Mouse (Mus musculus) forebrain, embryonic 10.5 days (tissue): ENCODE measurements at regions not wholly inside any gene's neighbourhood (a gene's known extent, or its start where the extent isn't known, plus 50 kb on each side); places are given as distances from the start of the nearest gene placed in this dataset.

Experiments used
- DNase-seq: peaks from one replicate; pipeline ENCODE4 v3.0.0-alpha.2; 2017; ENCODE audit warnings: low spot score; ENCODE audit errors: extremely low spot score
- H3K27ac ChIP-seq: fragments of 300-500 bp; sonication (generic); 2 replicates; pipeline ENCODE4 v1.5.1; 2016; ENCODE audit warnings: mild to moderate bottlenecking
- H3K27me3 ChIP-seq: fragments of 300-500 bp; sonication (generic); 2 replicates; pipeline ENCODE4 v1.6.1; 2016; ENCODE audit warnings: mild to moderate bottlenecking; ENCODE audit not compliant: poor library complexity, severe bottlenecking
- H3K36me3 ChIP-seq: fragments of 300-500 bp; sonication (generic); replicated peaks from 2 replicates; pipeline ENCODE4 v1.6.1; 2016; ENCODE audit warnings: mild to moderate bottlenecking, moderate library complexity
- H3K4me1 ChIP-seq: fragments of 300-500 bp; sonication (generic); 2 replicates; pipeline ENCODE4 v1.6.1; 2016
- H3K4me3 ChIP-seq: fragments of 300-500 bp; sonication (generic); 2 replicates; pipeline ENCODE4 v1.5.1; 2016; ENCODE audit warnings: mild to moderate bottlenecking, moderate library complexity
- H3K9me3 ChIP-seq: fragments of 300-500 bp; sonication (generic); 2 replicates; pipeline ENCODE4 v1.6.1; 2016; ENCODE audit warnings: mild to moderate bottlenecking, moderate library complexity
- WGBS: fragments of 180-500 bp; shearing (Covaris S2); methylation state at CpG from one replicate; pipeline ENCODE4 v1.1.7; 2016; 5-methylcytosine and 5-hydroxymethylcytosine counted together

DNA sequence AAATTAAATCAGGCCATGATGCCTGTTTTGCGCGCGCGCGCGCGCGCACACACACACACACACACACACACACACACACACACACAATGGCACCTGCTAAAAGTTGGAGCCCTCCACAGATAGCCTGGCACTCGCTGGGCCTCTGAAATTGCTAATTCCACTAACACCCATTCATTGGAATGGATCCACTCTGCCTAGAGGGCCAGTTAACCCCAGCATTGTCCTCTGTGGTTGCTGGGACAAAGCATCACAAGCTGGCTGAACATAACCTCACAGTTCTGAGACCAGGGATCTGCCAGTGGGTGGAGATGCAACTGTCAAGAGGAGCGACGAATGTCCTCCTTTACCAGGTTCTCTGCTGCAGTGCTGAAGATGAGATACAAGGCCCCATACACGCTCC, 53.3 kb upstream of the Map4k3 start:
- H3K4me3 ChIP-seq, result no peak overlapping the region
- no peaks in the 10 kb centered on the region for H3K27me3 ChIP-seq
- no peaks in the 10 kb centered on the region; the same call in 1 of the 2 replicates for H3K9me3 ChIP-seq
- peaks cover 13% of the 10 kb centered on the region; the same call in 1 of the 2 replicates for H3K4me1 ChIP-seq
- no peak overlapping the region for H3K27ac ChIP-seq
- H3K36me3 ChIP-seq, result no peaks in the 10 kb centered on the region
- 91% methylated on average over 12 of the region's 12 CpGs for WGBS
- no peak for DNase-seq

DNA sequence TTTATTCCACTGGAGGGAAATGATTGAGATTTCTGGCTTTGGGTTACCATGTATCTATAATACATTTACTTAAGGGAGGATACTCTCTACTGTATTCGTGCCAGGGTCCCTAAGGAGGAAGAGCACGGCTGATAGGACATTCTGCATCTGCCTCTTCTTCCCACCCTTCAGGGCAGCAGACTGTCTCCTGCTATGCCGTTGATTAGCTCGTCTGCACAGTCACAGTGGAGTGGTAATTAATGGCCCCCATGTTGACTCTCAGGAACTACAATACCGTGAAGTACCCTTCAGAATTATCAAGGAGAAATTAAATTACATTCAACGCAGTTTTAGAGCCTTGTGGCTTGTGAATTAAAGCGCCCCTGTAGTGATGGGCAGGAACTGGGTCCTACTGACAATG, 52.0 kb upstream of the Map4k3 start:
- no peaks in the 10 kb centered on the region for H3K36me3 ChIP-seq
- WGBS, result 74% methylated on average over 7 of the region's 7 CpGs
- no peaks in the 10 kb centered on the region; the same call in 1 of the 2 replicates for H3K9me3 ChIP-seq
- H3K4me3 ChIP-seq, result no peak overlapping the region
- no peaks in the 10 kb centered on the region for H3K27me3 ChIP-seq
- no peak overlapping the region for H3K27ac ChIP-seq
- DNase-seq, result no peak
- peaks cover 13% of the 10 kb centered on the region; the same call in 1 of the 2 replicates for H3K4me1 ChIP-seq

DNA sequence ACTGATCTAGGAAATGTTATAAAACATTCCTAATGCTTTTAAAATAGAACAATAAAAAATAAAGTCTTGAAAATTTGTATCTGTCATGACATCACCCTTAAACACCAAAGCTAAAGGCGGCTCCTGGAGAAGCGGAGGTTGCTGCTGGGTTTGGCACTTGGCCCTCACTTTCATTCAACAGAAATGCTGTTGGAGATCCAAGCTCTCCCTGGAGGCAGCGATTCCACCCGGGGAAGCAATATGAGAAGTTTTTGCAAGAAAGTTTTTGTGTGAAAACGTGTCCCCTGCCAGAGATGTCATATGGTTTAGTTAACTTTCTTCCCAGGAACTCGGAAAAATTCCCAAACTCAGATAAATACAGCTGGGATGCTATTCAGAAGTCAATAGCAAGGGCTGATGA, 51.5 kb upstream of the Map4k3 start:
- H3K36me3 ChIP-seq, result no peaks in the 10 kb centered on the region

More for the DNA sequence above, 51.5 kb upstream of the Map4k3 start:
- DNase-seq, result no peak
- no peaks in the 10 kb centered on the region; the same call in 1 of the 2 replicates for H3K9me3 ChIP-seq
- H3K4me1 ChIP-seq, result peaks cover 13% of the 10 kb centered on the region; the same call in 1 of the 2 replicates
- H3K4me3 ChIP-seq, result no peak overlapping the region
- 88% methylated on average over 6 of the region's 6 CpGs for WGBS
- H3K27ac ChIP-seq, result no peak overlapping the region
- H3K27me3 ChIP-seq, result no peaks in the 10 kb centered on the region
